Mouse (Mus musculus): ENCODE results near the gene Amd1.

DNA sequence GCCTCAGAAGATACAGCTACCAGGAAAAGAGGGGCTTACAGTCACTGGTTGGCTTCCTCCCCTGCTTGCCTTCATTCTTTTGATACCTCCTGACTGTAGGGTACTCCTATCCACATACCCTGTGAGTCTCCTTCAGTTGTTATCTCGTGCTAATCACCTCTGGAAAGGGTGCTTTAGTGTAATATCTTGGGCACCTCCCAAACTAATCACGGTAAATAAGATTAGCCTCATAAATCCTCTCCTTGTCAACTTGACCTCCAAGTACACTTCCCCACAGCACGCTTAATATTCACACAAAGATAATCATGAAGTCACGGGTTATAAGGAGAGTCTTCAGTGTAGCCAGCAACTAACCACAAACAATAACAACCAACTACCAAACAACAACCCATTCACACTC is 40.0 kb upstream of the Amd1 start:
- no peak for TF ChIP-seq CTCF (IDR thresholded peaks at IDR 0.05)
- TF ChIP-seq EP300 (IDR thresholded peaks at IDR 0.05) = no peak
